Mouse (Mus musculus) heart, postnatal 0 days (tissue): ENCODE results near the gene Guca1a.

ENCODE experiments used
- CTCF ChIP-seq: IDR thresholded peaks from 2 replicates; pipeline ENCODE4 v1.5.1; 2016; ENCODE audit warnings: antibody characterized with exemption, control low read depth, low read depth
- EP300 ChIP-seq: IDR thresholded peaks from 2 replicates; pipeline ENCODE4 v1.6.1; 2016; ENCODE audit warnings: antibody characterized with exemption, low read depth

DNA sequence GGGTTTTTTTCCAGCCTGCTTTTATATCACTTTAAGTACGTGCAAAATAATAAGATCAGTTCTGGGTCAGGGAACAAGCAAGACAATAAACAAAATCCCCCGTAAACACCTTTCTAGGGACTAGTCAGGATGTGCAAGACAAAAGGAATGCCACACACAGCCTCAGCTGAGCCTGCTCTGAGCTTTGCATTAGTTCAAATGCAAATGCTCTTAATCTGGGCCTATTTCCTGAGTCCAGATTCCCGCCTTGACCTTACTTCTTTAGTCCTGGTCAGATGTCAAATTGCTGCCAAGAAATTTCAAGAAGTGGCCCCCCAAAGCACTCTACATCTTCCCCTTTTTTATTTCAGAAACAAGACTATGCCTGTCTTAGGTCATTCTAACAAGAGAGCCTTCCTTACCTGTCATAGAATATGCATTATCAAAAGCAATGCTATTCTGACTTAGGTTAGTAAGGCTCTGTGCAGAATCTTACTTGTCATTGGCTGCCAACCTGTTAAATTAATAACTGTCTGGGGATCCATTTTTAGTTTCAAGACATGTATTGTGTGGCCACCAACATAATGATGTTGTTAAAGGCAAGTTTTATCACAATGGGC is 50.6 kb downstream of the Guca1a start:
- TF ChIP-seq CTCF (no peak), EP300 (no peak)
